Mouse (Mus musculus): ENCODE results near the gene Eif2d.

Gene Eif2d

DNA sequence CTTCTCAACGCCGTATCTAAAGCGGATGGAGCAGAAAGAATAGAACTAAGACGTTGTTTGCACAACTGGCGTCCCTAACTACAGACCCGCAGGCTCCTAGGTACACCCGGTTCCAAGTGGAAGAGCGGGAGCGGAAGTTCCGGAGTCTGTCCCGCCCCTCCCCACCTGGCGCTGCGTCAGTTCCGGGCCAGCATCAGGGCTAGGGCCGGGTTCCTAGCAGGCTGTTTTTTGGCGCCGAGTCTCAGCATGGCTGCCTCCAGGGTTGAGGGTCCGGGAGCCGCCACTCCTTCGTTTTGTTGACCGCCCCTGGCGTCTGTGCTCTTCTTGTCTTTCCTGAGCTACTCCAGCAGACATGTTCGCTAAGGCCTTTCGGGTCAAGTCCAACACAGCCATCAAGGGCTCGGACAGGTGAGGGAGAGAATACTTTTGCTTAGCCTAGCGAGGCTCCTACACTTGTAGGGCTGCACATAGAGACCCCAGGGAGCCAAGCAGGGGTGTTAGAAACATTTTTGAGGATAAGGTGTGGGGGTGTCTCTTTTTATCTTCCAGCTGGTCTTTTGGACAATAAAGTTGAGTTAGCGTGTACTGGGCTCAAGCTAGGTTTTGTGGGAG, at the start of gene Eif2d:
TSS of gene Eif2d (plus strand) at position 164 of the 612 bp plus-strand sequence.
- in situ Hi-C loops (cut with MboI; ENCODE audit: low sequenced_read_pairs) = no loop called here

DNA sequence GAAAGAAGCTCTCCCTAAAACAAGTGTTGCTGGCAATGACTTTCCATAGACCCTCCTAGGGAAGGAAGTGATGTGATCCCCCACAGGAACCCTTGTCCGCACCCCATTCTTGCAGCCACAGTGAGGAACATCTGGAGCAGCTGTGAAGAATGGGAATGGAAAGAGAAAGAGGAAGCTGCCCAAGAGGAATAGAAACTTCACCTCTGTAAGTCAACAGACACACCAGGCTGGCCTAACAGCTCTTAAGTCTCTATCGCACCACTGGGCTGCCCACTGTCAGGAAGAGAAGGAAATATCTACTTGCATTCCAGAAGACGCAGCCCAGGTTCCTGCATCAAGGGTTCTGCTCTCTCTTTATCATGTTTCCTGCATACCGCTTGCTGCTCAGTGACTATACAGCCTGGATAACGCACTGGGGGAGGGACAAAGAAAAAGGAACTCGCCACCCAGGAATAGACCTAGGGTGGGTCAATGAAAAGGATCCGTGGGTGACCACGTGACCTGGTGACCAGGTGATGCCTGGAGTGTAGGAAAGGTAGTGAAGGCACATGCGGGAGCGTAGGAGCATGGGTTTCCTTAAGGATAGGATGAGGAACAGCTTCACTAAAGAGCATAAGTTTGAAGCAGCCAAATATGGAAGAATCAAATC, 49.1 kb upstream of the Eif2d start:
- in situ Hi-C loops (cut with MboI; ENCODE audit: low sequenced_read_pairs) = no loop called here

DNA sequence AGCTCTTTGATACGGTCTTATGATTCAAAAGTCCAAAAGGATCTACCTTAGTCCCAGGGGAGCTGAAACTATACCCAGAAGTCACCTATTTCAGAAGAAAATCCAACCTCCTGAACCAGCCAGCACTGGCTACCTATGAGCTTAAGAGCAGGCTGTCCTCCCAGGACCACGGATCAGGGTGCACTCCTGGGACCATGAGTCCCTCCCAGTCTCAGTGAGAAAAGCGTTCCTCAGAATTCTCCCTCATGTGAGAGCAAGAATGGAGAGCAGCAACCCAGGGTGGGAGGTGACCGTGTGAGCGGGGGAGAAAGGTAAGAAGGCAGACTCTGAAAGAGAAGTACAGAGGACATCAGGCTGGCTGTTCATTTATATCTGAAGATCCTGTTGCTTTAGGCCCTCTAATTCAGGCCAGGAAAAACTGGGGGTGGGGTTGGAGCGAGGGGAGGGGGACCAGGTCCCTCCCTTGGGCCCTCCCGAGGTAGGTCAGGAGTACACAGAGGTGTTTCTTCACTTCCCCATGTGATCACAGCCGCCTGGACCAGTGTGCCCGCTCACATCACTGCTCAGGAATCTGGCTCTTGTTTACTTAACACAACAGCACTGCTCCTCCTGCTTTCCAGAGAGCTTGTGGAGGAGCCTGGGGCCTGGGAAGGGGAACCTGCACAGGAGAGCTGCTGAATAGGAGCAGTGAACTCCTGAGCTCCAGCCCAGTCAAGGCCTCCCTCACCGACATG, 45.2 kb upstream of the Eif2d start:
- in situ Hi-C loops (cut with MboI; ENCODE audit: low sequenced_read_pairs) = no loop called here

DNA sequence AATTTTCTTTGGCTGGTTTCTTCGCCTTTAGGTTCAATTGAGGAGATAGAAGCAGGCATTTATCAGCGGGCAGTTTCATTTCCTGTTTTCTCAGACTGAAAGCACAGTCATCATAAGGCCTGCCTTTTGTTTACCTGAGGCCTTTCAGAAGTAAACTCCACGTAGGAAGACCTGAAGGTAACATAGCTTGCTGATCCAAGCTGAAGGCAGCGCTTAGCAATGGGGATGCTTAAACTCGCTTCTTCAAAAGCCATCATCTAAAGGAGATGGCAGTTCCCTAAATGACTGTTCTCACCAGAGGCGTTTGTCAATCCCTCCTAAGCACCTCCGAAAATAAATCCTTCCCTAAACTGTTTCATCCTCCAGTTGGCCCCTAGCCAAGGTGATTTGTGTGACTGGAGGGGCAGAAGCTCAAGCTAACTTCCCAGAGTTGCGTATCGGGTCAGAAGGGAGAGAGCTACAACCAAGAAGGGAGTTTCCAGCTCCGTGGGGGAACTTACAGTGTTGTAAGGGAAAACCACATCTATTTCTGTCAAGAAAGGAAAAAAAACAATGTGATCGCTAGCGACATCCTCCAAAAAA, 42.4 kb upstream of the Eif2d start:
- in situ Hi-C loops (cut with MboI; ENCODE audit: low sequenced_read_pairs) = no loop called here

DNA sequence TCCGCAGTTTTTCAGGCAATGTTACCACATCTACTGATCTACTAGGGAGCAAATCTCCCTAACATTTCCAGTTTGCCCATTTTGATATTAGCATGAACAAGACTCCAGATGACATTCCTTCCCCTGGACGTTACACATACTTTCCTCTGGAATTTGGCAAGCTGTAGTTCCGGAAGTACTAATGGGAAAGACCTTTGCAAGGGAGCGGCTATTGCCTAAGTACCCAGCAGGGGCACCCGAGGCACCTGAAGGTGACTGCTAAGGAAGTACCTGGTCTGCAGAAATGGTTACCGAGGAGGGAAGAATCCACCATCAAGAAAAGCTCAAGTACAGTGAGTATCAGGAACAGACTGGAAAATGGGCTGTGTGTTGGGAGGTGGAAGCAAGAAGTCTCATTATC, 40.4 kb upstream of the Eif2d start:
- in situ Hi-C loops (cut with MboI; ENCODE audit: low sequenced_read_pairs) = no loop called here

DNA sequence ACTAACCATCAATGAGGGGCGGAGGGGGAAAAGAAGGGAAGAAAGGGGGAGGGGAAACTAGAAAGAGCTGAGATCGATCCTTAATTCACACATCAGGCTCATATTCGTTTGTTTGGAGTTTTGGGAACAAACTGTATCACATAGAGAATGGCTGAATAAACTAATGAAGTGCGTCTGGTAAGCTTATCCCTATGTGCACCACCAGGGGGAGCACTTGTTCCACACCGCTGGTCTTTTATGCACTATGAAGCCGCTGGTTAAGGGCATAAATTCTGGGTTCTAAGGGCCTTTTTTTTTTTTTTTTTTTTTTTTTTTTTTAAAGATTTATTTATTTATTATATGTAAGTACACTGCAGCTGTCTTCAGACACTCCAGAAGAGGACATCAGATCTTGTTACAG, 37.0 kb upstream of the Eif2d start:
- in situ Hi-C loops (cut with MboI; ENCODE audit: low sequenced_read_pairs) = no loop called here

DNA sequence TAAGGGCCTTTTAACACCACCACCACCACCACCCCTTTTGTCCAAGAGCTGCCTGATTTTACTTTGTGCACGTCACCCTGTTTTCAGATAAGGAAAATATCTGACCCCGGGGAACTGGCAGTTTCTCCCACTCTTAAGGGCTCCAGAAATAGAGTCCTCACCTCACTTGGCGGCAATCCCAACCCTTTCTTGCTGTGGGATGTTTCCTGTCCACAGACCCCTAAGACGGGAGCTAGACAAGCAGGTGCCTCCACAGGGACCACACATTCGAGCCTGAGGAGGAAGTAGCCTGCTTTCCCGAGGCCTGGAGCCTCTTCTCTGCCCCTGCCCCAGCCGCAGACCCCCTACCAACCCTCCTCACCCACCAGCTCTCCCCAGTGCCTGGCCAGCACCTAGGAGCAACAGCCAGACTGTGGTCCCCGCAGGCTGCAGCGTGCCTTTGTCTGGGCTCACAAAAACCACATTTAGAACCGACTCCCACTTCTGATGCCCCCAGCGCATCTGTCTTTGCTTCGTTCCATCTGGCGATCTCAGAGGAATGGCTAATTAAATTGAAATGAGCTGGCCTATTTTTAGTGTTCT, 36.5 kb upstream of the Eif2d start:
- in situ Hi-C loops (cut with MboI; ENCODE audit: low sequenced_read_pairs) = no loop called here

DNA sequence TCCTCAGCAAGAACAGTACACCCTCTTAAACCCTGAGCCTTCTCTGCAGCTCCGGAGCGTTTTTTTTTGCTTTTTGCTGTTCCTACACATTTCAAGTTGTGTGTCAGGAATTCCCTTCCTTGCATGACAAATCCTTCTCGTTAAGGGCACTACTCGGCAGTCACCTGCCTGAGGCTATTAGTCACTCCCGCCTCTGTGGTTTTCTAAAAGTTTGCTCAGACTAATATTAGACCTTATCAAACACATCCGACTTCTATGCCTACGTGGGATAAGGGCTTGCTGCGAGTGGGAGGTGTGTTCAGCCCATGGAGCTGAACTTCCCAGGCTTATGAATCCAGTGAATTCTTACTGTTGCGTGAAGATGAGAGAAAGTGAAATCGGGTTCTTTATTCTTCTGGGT, 34.5 kb upstream of the Eif2d start:
- in situ Hi-C loops (cut with MboI; ENCODE audit: low sequenced_read_pairs) = no loop called here

DNA sequence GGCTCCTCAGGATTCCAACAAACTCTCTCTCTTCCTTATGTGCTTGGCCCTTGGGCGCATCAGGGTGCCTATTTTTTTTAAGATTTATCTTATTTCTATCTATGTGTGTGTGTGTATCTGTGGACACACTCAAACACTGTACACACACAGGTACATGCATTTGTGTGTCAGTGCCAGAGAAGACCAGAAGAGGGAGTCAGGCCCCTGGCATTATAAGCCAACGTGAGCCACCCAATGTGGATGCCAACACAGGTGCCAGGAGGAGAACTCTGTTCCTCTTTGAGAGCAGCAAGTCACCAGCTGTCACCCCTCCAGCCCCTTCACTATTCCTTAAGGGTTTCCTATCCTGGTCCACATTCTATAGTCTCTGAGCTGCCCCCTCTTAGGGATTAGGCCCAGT, 34.0 kb upstream of the Eif2d start:
- in situ Hi-C loops (cut with MboI; ENCODE audit: low sequenced_read_pairs) = no loop called here

DNA sequence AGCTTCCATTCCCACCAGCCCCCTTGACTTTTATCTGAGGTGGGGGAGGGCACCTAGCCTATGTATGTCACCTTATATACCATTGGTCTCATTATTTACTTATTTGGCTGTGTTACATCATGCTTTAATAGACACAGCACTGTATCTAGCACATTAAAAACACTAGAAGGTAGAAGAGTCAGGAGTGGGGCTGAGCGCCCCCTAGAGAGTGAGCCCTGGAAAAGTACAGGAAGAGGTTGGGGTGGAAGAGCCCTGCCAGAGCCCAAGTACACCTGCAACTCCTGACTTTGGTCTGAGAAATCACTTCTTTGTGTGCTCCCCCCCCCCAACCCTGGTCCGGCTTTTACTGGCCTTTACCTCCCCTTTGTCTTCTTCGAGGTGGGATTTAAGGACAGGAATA, 31.0 kb upstream of the Eif2d start:
- in situ Hi-C loops (cut with MboI; ENCODE audit: low sequenced_read_pairs) = no loop called here

DNA sequence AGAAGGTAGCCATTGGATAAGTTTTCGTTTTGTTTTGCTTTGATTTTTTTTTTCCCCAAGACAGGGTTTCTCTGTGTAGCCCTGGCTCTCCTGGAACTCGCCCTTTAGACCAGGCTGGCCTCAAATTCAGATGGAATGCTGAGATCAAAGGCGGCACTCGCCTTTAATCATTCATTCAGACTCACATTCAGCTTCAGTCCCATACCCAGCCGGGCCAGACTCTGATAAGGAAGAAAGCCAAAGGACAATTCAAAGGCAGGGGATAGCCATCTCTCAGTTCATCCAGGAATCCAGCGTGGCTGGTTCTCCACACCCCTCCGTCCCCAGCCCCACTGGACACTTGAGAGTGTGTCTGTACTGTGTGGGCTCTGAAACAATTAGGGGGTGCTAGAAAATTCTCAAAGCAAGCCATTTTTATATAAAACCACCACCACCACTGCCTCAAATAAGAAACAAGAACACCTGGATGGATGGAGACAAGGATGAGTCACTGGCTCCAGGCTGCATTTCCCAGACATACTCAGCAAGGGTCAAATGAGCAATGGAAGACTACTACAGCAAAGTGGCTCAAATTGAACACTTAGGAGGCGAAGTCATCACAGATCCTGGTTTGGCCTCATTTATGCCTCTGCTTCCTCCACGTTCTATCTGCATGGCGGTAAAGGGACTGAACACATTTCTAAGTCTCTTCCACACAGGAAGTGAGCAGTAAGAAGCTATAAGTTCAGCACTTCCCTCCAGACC, 29.3 kb upstream of the Eif2d start:
- in situ Hi-C loops (cut with MboI; ENCODE audit: low sequenced_read_pairs) = no loop called here

DNA sequence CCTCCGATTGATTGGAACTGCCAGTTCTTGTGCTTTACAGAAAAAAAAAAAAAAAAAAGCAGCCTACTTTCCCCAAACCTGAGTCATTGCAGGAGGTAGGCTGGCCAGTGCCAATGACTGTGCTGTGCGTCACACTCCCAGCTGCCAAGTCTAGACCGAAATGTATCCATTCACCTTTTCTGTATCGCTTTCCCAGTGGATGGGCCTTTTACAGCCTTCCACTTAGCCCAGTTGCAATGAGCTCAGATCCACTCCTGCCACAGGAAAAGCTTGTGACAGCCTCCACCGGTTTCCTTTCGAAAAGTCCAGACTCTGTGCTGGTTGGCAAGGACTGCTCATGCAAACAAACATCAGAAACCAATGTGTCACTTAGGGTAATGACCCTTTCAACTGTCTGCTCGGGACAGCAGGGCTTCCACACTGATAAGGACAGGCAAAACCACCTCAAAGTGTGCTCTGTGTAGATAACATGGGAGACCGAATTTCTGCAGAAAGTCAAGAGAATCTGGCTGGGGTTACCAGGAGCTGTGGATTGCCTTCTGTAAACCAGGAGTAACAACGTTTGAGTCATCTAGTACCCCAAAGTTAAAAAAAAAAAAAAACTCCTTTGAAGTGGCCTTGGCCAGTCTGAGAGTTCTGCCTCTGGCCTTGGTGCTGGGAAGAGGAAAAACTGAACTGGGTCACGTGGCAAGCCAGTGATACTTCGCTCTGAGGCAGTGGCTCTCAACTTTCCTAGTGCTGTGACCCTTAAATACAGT, 26.8 kb upstream of the Eif2d start:
- in situ Hi-C loops (cut with MboI; ENCODE audit: low sequenced_read_pairs) = no loop called here

DNA sequence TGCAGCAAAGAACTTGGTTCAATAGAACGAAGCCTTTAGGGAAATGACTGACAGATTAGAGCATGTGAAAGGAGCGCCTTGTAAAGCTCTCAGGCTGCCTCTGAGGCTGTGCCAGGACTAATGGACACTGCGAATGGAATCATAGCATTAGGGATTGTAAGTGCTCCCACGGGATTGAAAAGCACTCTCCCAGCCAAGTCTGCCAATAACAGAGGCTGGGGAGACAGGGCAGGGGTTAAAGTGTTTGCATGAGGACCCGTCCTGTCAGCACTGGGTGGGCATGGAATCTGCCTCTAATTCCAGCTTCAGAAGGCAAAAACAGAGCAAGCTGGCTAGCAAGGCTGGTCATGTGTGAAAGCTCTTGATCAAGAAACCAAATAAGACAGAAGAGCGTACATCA, 18.8 kb upstream of the Eif2d start:
- in situ Hi-C loops (cut with MboI; ENCODE audit: low sequenced_read_pairs) = no loop called here

DNA sequence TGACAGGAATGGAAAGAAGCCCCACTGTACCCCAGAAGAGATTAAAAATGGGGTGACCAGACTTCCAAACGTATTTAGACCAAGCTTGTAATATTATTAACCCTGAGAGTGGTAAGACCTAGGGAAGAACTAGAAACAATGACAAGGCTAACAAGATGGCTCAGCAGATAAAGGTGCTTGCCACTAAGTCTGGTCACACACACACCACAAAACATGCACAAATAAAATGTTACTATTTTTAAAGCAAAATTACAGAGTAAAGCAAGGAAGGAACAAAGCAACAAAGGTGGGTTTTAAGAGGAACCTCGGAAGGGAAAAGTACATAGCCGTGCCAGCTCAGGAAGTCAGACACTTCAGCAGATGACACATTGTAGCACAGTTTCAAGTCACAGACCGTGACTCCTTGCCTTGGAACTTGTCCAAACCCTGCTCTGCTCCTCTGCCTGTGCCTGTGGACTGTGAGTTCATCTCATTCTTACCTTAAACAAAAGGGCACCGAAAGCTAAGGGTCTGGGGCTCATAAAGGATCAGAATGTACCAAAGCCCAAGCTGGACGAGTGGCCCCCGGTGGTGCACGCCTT, 17.9 kb upstream of the Eif2d start:
- in situ Hi-C loops (cut with MboI; ENCODE audit: low sequenced_read_pairs) = no loop called here

DNA sequence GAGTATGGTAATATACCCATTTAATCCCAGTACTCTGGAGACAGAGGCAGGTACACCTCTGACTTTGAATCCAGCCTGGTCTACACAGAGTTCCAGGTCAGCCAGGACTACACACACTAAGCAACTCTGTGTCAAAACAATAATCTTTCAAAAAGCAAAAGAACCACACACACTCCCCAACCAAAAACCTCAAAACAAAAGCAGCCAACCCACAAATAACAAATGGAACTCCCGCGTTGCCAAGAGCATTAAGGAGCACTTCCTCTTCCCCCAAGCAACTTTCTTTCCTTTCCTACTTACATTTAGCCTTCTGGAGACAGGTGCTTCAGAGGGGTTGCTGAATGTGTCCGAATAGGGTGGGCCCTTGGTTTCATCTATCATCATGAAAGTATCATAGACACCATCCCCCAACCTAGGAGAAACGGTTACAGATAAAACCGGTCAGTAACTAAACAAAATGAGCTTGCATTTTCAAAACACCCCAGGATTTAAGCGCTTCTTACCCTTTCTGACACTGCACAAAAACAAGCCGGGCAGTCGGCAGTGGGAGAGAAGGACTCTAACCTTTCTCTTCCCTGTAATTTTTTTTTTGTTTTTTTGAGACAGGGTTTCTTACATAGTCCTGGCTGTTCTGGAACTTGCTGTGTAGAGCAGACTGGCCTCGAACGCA, 16.9 kb upstream of the Eif2d start:
- in situ Hi-C loops (cut with MboI; ENCODE audit: low sequenced_read_pairs) = no loop called here

DNA sequence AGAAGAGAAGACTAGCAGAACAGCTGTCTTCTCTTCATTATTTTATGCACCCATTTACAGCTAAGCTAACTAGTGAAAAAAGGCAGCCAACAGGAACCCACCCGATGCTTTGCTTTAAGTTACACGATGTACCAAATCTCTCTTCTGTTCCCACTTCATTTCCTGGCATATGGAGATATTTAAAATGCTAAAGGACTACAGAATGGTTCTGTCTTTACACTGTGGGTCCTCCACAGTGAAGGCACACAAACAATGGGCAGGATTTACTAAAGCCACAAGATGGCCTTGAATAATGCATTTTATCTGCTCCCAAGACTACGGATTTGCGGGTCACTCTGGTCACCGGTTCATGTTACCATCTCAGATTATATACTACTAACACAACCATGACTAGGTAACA, 15.9 kb upstream of the Eif2d start:
- in situ Hi-C loops (cut with MboI; ENCODE audit: low sequenced_read_pairs) = no loop called here

DNA sequence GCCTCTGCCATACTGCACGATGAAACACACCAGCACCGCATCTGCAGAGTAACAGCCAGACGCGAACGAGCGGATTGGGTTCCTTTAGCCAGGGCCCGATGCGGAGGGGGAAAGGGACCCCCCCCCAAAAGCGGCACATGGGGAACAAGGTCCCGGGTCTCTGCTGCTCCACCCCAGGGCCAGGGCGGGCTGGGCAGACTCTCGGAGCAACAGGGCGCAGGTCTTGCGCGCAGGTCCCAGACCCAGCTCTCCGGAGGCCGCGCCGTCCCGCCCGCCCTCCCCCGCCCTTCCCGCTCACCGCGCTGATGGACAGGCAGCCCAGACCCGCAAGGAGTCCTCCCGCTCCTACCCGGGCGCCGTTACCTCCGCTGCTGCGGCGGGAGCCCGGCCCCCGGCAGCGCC, 15.3 kb upstream of the Eif2d start:
- in situ Hi-C loops (cut with MboI; ENCODE audit: low sequenced_read_pairs) = no loop called here

DNA sequence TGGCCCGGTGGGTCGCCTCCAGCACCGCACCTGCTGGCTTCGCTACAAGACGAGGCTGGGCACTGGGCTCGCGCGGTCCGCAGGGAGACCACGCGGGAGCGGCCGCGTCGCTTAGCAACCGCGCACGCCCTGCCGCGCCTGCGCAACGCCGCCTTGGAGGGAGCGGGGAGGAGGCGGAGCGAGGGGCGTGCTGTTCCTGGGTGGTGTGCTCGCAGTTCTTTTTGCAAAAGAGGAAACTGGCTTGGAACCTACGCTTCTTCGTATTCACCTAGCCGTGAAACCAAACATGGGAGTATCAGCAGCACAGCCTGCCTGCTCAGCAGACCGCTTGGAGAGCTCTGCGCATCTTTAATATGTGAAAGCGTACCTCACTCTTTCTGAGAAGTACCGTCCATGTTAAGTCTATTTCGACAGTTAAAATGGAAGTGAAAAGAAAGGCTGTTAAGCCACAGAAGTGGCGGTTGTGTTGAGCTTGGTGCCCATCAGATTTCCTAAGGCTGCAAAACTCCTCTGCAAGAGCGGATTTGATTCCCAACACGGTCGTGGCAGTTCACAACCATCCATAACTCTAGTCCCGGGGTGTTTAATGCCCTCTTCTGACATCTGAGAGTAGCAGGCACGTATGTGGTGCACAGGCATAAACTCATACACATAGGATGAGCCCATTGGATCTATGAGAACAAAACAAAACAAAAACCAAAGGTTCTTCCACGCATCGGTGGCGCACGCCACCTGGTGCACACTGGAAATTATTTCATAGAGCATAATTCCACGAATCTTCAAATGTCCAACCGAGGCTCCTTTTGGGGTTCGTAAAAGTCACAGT, 14.6 kb upstream of the Eif2d start, which contains the start of gene Dyrk3:
TSS of gene Dyrk3 (minus strand) at position 150 of the 826 bp plus-strand sequence.
- in situ Hi-C loops (cut with MboI; ENCODE audit: low sequenced_read_pairs) = no loop called here

All from CH12F3 (cell line).